Mouse (Mus musculus) liver, postnatal 0 days (tissue): ENCODE measurements at regions not wholly inside any gene's neighbourhood (a gene's known extent, or its start where the extent isn't known, plus 50 kb on each side); places are given as distances from the start of the nearest gene placed in this dataset.
"Not testable (repeated sequence)": the region's sequence is repeated elsewhere in the genome, so short reads cannot be mapped to it uniquely, and the experiment has no call there.

ENCODE experiments used
- ATAC-seq: fragments of 200-750 bp; cut with Nextera tagmentation; 2 replicates; pipeline ENCODE4 v1.8.0; 2017; ENCODE audit warnings: mild to moderate bottlenecking, moderate library complexity
- DNase-seq: peaks from one replicate; pipeline ENCODE4 v3.0.0-alpha.2; 2016
- H3K27ac ChIP-seq: fragments of 300-500 bp; sonication (generic); 2 replicates; pipeline ENCODE4 v1.5.1; 2014; ENCODE audit warnings: antibody characterized with exemption, moderate library complexity, mild to moderate bottlenecking, low read depth
- H3K27me3 ChIP-seq: fragments of 300-500 bp; sonication (generic); 2 replicates; pipeline ENCODE4 v1.6.1; 2014; ENCODE audit warnings: low read length, control low read depth, mixed read lengths; ENCODE audit not compliant: insufficient read depth
- H3K36me3 ChIP-seq: fragments of 300-500 bp; sonication (generic); replicated peaks from 2 replicates; pipeline ENCODE4 v1.6.1; 2014; ENCODE audit warnings: mild to moderate bottlenecking, control low read depth, low read length, moderate library complexity, mixed read lengths; ENCODE audit not compliant: insufficient read depth
- H3K4me1 ChIP-seq: fragments of 300-500 bp; sonication (generic); 2 replicates; pipeline ENCODE4 v1.6.1; 2014; ENCODE audit warnings: antibody characterized with exemption, mild to moderate bottlenecking, control low read depth; ENCODE audit not compliant: insufficient read depth
- H3K4me2 ChIP-seq: fragments of 300-500 bp; sonication (generic); 2 replicates; pipeline ENCODE4 v1.6.1; 2014; ENCODE audit warnings: low read depth, mild to moderate bottlenecking, low read length, moderate library complexity, mixed read lengths
- H3K4me3 ChIP-seq: fragments of 300-500 bp; sonication (generic); 2 replicates; pipeline ENCODE4 v1.5.1; 2014; ENCODE audit warnings: low read depth, low read length
- H3K9ac ChIP-seq: fragments of 300-500 bp; sonication (generic); replicated peaks from 2 replicates; pipeline ENCODE4 v1.6.1; 2014; ENCODE audit warnings: mild to moderate bottlenecking, moderate library complexity
- H3K9me3 ChIP-seq: fragments of 300-500 bp; sonication (generic); 2 replicates; pipeline ENCODE4 v1.6.1; 2016; ENCODE audit warnings: mild to moderate bottlenecking, control low read depth, low read length, mixed read lengths
- CTCF ChIP-seq: sonication (generic); IDR thresholded peaks from 2 replicates; pipeline ENCODE4 v1.5.1; 2016; ENCODE audit warnings: antibody characterized with exemption, low read depth
- EP300 ChIP-seq: IDR thresholded peaks from 2 replicates; pipeline ENCODE4 v1.6.1; 2016; ENCODE audit warnings: antibody characterized with exemption, low read depth, mild to moderate bottlenecking
- WGBS: fragments of 180-500 bp; shearing (Covaris S2); extraction: QIAGEN DNeasy Blood & Tissue Kit; methylation state at CpG from one replicate; pipeline ENCODE4 v1.1.7; 2014; ENCODE audit not compliant: insufficient replicate concordance; 5-methylcytosine and 5-hydroxymethylcytosine counted together

GRCm38 (mm10) chr8:103750278-103751097, 350.9 kb upstream of the Cdh5 start:
- TF ChIP-seq EP300 (no peak), CTCF (no peak)
- Histone ChIP-seq H3K36me3 (no peaks in the 10 kb centered on the region), H3K4me1 (no peaks in the 10 kb centered on the region), H3K4me3 (no peak overlapping the region), H3K9ac (no peak overlapping the region), H3K27me3 (no peaks in the 10 kb centered on the region), H3K4me2 (no peak overlapping the region), H3K9me3 (no peaks in the 10 kb centered on the region), H3K27ac (no peak overlapping the region)
- DNase-seq: no peak
- no peak for ATAC-seq
- WGBS: 42% methylated on average over 12 of the region's 12 CpGs

GRCm38 (mm10) chr8:103751161-103751560, 350.3 kb upstream of the Cdh5 start:
- ATAC-seq (no peak), DNase-seq (no peak)
- Histone ChIP-seq H3K36me3 (no peaks in the 10 kb centered on the region), H3K27me3 (no peaks in the 10 kb centered on the region), H3K9me3 (no peaks in the 10 kb centered on the region), H3K4me1 (no peaks in the 10 kb centered on the region), H3K4me2 (no peak overlapping the region), H3K9ac (no peak overlapping the region), H3K27ac (no peak overlapping the region), H3K4me3 (no peak overlapping the region)
- 69% methylated on average over 2 of the region's 2 CpGs for WGBS
- TF ChIP-seq EP300 (no peak), CTCF (no peak)

DNA sequence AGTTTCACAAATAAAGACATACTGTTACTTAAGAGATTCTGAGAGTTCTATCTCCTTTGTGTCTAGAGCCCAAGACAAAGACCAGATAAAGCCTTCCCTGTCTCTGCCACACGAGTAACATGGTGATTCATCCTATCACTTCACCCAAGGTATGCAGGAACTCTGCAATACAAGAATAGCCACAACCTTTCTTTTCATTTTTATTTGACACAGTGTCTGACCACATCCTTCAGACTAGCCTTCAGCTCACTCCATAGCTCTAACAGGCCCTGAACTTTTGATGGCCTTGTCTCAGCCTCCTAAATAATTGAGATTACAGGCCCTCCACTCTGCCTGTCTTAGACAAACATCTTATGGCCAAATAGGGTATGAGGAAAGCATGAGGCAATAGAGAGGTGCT, 337.6 kb upstream of the Cdh5 start:
- Histone ChIP-seq H3K4me1 (no peaks in the 10 kb centered on the region), H3K9ac (no peak overlapping the region), H3K27me3 (no peaks in the 10 kb centered on the region), H3K9me3 (no peaks in the 10 kb centered on the region), H3K4me3 (no peak overlapping the region), H3K4me2 (no peak overlapping the region), H3K36me3 (no peaks in the 10 kb centered on the region), H3K27ac (no peak overlapping the region)
- no peak for DNase-seq
- WGBS: 41% methylated on average over 1 of the region's 1 CpGs
- no peak for ATAC-seq
- no peak for TF ChIP-seq CTCF
- TF ChIP-seq EP300: no peak

DNA sequence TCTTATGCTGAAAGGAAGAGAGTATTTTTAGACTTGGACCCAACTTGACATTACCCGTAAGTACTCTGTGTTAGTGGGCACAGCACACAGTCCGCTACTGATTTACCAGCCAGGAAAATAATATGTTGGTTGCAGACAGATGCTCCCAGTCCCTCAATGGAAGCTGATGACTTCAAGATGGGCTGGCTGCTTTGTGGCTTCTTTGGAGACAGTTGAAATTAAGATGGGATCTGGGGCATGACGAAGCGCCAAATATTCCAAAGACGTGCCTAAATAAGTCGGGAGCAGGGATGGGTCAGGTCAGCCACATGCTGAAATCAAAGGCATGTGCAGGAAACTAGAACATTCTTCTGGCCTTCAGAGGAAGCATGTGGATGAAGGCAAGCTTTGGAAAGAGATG, 321.8 kb upstream of the Cdh5 start:
- TF ChIP-seq CTCF (no peak), EP300 (no peak)
- DNase-seq: no peak

GRCm38 (mm10) chr8:103788308-103788707, 313.1 kb upstream of the Cdh5 start:
- H3K4me3 ChIP-seq: no peak overlapping the region
- H3K9me3 ChIP-seq: no peaks in the 10 kb centered on the region
- H3K9ac ChIP-seq: no peak overlapping the region
- H3K4me2 ChIP-seq: no peak overlapping the region
- no peak overlapping the region for H3K27ac ChIP-seq
- no peaks in the 10 kb centered on the region for H3K36me3 ChIP-seq
- DNase-seq: no peak
- H3K4me1 ChIP-seq: no peaks in the 10 kb centered on the region
- ATAC-seq: no peak
- no peaks in the 10 kb centered on the region for H3K27me3 ChIP-seq
- 56% methylated on average over 3 of the region's 3 CpGs for WGBS
- no peak for TF ChIP-seq EP300
- no peak for TF ChIP-seq CTCF

More for the DNA sequence above, 321.8 kb upstream of the Cdh5 start:
- no peaks in the 10 kb centered on the region for H3K9me3 ChIP-seq
- H3K4me2 ChIP-seq: no peak overlapping the region
- ATAC-seq: no peak
- H3K27ac ChIP-seq: no peak overlapping the region
- H3K27me3 ChIP-seq: no peaks in the 10 kb centered on the region
- no peaks in the 10 kb centered on the region for H3K36me3 ChIP-seq
- no peak overlapping the region for H3K9ac ChIP-seq
- H3K4me1 ChIP-seq: no peaks in the 10 kb centered on the region
- WGBS: 86% methylated on average over 6 of the region's 6 CpGs
- no peak overlapping the region for H3K4me3 ChIP-seq

DNA sequence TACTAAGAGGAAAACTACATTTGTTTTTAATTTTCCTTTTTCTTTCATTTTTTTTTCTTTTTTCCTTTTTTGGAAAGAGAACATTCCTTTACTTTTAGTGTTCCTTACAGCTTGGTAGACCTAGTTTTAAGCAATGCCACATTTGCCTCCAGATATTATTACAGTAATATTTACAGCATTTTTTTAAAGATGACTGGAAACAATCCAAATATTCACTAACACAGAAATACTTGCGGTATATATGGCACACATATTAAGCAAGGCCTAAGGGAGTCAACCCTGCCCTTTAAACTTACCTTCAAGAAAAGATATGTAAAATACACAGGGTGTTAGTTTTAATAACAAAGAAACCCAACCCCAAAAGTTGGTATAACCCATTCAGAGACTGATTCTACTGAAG, 308.1 kb upstream of the Cdh5 start:
- Histone ChIP-seq H3K36me3 (no peaks in the 10 kb centered on the region), H3K9ac (no peak overlapping the region), H3K4me2 (no peak overlapping the region), H3K27me3 (no peaks in the 10 kb centered on the region), H3K4me3 (no peak overlapping the region), H3K9me3 (no peaks in the 10 kb centered on the region), H3K27ac (no peak overlapping the region), H3K4me1 (no peaks in the 10 kb centered on the region)
- TF ChIP-seq EP300: no peak
- no peak for TF ChIP-seq CTCF
- no peak for DNase-seq
- 73% methylated on average over 1 of the region's 1 CpGs for WGBS
- no peak for ATAC-seq

- ATAC-seq, H3K4me2 ChIP-seq, H3K27me3 ChIP-seq, H3K9me3 ChIP-seq, H3K4me3 ChIP-seq, H3K4me1 ChIP-seq, DNase-seq, H3K9ac ChIP-seq, H3K27ac ChIP-seq, H3K36me3 ChIP-seq: not testable (repeated sequence)
- 71% methylated on average over 2 of the region's 2 CpGs for WGBS
These were observed 302.8 kb upstream of the Cdh5 start for GRCm38 (mm10) chr8:103798630-103799029.
